Mouse (Mus musculus): ENCODE results near the gene Abcc8. TPM values are rescaled to one million over a fixed set of nuclear protein-coding genes. Genes with fewer than 3 reads are reported as not detected.

Gene Abcc8
- polyA plus RNA-seq, 1 experiment from 2014 or later = 0.77 TPM

GRCm38 (mm10) chr7:46147417-46147816, 32.4 kb downstream of the Abcc8 start:
- no peak for ATAC-seq (ENCODE audit: insufficient number of reproducible peaks, low FRiP score, low TSS enrichment, low read depth)
- WGBS = 87% methylated on average over 7 of the region's 7 CpGs

GRCm38 (mm10) chr7:46146675-46147308, 33.0 kb downstream of the Abcc8 start:
- DNase-seq (ENCODE audit: low spot score) (no peak), ATAC-seq (ENCODE audit: insufficient number of reproducible peaks, low FRiP score, low TSS enrichment, low read depth) (no peak)
- no peaks in the 10 kb centered on the region for H3K27me3 ChIP-seq (ENCODE audit: control insufficient read depth, insufficient read depth, low read length)
- no peak overlapping the region for H3K9ac ChIP-seq (ENCODE audit: low read length)
- H3K27ac ChIP-seq (replicated peaks; ENCODE audit: low read depth, low read length) = no peak overlapping the region
- H3K36me3 ChIP-seq (ENCODE audit: control insufficient read depth, insufficient read depth, low read length) = no peaks in the 10 kb centered on the region
- H3K4me1 ChIP-seq (ENCODE audit: control insufficient read depth, insufficient read depth, low read length) = no peaks in the 10 kb centered on the region
- WGBS = 93% methylated on average over 7 of the region's 7 CpGs
- no peak overlapping the region for H3K4me2 ChIP-seq (ENCODE audit: low read depth, severe bottlenecking)
- no peaks in the 10 kb centered on the region for H3K9me3 ChIP-seq (ENCODE audit: control insufficient read depth, low read length)
- H3K4me3 ChIP-seq (ENCODE audit: low read depth, low read length) = no peak overlapping the region

More at GRCm38 (mm10) chr7:46147417-46147816, 32.4 kb downstream of the Abcc8 start:
- Histone ChIP-seq H3K9me3 (ENCODE audit: control insufficient read depth, low read length) (no peaks in the 10 kb centered on the region), H3K27me3 (ENCODE audit: control insufficient read depth, insufficient read depth, low read length) (no peaks in the 10 kb centered on the region), H3K4me3 (ENCODE audit: low read depth, low read length) (no peak overlapping the region), H3K4me2 (ENCODE audit: low read depth, severe bottlenecking) (no peak overlapping the region), H3K9ac (ENCODE audit: low read length) (no peak overlapping the region), H3K36me3 (ENCODE audit: control insufficient read depth, insufficient read depth, low read length) (no peaks in the 10 kb centered on the region), H3K27ac (replicated peaks; ENCODE audit: low read depth, low read length) (no peak overlapping the region), H3K4me1 (ENCODE audit: control insufficient read depth, insufficient read depth, low read length) (no peaks in the 10 kb centered on the region)
- DNase-seq (ENCODE audit: low spot score) = no peak

- H3K36me3 ChIP-seq (ENCODE audit: control insufficient read depth, insufficient read depth, low read length) = no peaks in the 10 kb centered on the region
- no peak overlapping the region for H3K4me2 ChIP-seq (ENCODE audit: low read depth, severe bottlenecking)
- 76% methylated on average over 8 of the region's 8 CpGs for WGBS
- no peaks in the 10 kb centered on the region for H3K27me3 ChIP-seq (ENCODE audit: control insufficient read depth, insufficient read depth, low read length)
- DNase-seq (ENCODE audit: low spot score) = no peak
- no peak for ATAC-seq (ENCODE audit: insufficient number of reproducible peaks, low FRiP score, low TSS enrichment, low read depth)
- H3K27ac ChIP-seq (replicated peaks; ENCODE audit: low read depth, low read length) = no peak overlapping the region
- H3K4me3 ChIP-seq (ENCODE audit: low read depth, low read length) = no peak overlapping the region
- no peaks in the 10 kb centered on the region for H3K4me1 ChIP-seq (ENCODE audit: control insufficient read depth, insufficient read depth, low read length)
- H3K9ac ChIP-seq (ENCODE audit: low read length) = no peak overlapping the region
- no peaks in the 10 kb centered on the region for H3K9me3 ChIP-seq (ENCODE audit: control insufficient read depth, low read length)
Measured at GRCm38 (mm10) chr7:46144061-46144460, 35.8 kb downstream of the Abcc8 start.

GRCm38 (mm10) chr7:46138329-46138930, 41.4 kb downstream of the Abcc8 start:
- 20% methylated on average over 7 of the region's 7 CpGs for WGBS
- peak; percentile 42 for DNase-seq (ENCODE audit: low spot score)
- H3K4me1 ChIP-seq (ENCODE audit: control insufficient read depth, insufficient read depth, low read length) = no peaks in the 10 kb centered on the region
- no peak overlapping the region for H3K27ac ChIP-seq (replicated peaks; ENCODE audit: low read depth, low read length)
- H3K27me3 ChIP-seq (ENCODE audit: control insufficient read depth, insufficient read depth, low read length) = no peaks in the 10 kb centered on the region
- peak; percentile 78; the same call in 1 of the 2 replicates for ATAC-seq (ENCODE audit: insufficient number of reproducible peaks, low FRiP score, low TSS enrichment, low read depth)
- H3K4me3 ChIP-seq (ENCODE audit: low read depth, low read length) = no peak overlapping the region
- no peaks in the 10 kb centered on the region for H3K9me3 ChIP-seq (ENCODE audit: control insufficient read depth, low read length)
- H3K36me3 ChIP-seq (ENCODE audit: control insufficient read depth, insufficient read depth, low read length) = no peaks in the 10 kb centered on the region
- no peak overlapping the region for H3K4me2 ChIP-seq (ENCODE audit: low read depth, severe bottlenecking)
- H3K9ac ChIP-seq (ENCODE audit: low read length) = no peak overlapping the region

- no peak for ATAC-seq (ENCODE audit: insufficient number of reproducible peaks, low FRiP score, low TSS enrichment, low read depth)
- Histone ChIP-seq H3K9ac (ENCODE audit: low read length) (no peak overlapping the region), H3K27me3 (ENCODE audit: control insufficient read depth, insufficient read depth, low read length) (no peaks in the 10 kb centered on the region), H3K9me3 (ENCODE audit: control insufficient read depth, low read length) (no peaks in the 10 kb centered on the region), H3K36me3 (ENCODE audit: control insufficient read depth, insufficient read depth, low read length) (no peaks in the 10 kb centered on the region), H3K27ac (replicated peaks; ENCODE audit: low read depth, low read length) (0 out of 2 replicates have a peak overlapping the region, but pooled peaks have one; percentile 21), H3K4me1 (ENCODE audit: control insufficient read depth, insufficient read depth, low read length) (no peaks in the 10 kb centered on the region), H3K4me3 (ENCODE audit: low read depth, low read length) (no peak overlapping the region), H3K4me2 (ENCODE audit: low read depth, severe bottlenecking) (no peak overlapping the region)
- no peak for DNase-seq (ENCODE audit: low spot score)
- 18% methylated on average over 7 of the region's 7 CpGs for WGBS
Measured at GRCm38 (mm10) chr7:46133858-46134257, 46.0 kb downstream of the Abcc8 start.

GRCm38 (mm10) chr7:46132229-46132628, 47.6 kb downstream of the Abcc8 start:
- no peak overlapping the region for H3K27ac ChIP-seq (replicated peaks; ENCODE audit: low read depth, low read length)
- H3K4me2 ChIP-seq (ENCODE audit: low read depth, severe bottlenecking) = no peak overlapping the region
- no peak overlapping the region for H3K9ac ChIP-seq (ENCODE audit: low read length)
- H3K9me3 ChIP-seq (ENCODE audit: control insufficient read depth, low read length) = no peaks in the 10 kb centered on the region
- 87% methylated on average over 12 of the region's 12 CpGs for WGBS
- no peaks in the 10 kb centered on the region for H3K4me1 ChIP-seq (ENCODE audit: control insufficient read depth, insufficient read depth, low read length)
- no peak for ATAC-seq (ENCODE audit: insufficient number of reproducible peaks, low FRiP score, low TSS enrichment, low read depth)
- DNase-seq (ENCODE audit: low spot score) = no peak
- no peaks in the 10 kb centered on the region for H3K27me3 ChIP-seq (ENCODE audit: control insufficient read depth, insufficient read depth, low read length)
- H3K4me3 ChIP-seq (ENCODE audit: low read depth, low read length) = no peak overlapping the region
- no peaks in the 10 kb centered on the region for H3K36me3 ChIP-seq (ENCODE audit: control insufficient read depth, insufficient read depth, low read length)

GRCm38 (mm10) chr7:46131806-46132205, 48.0 kb downstream of the Abcc8 start:
- Histone ChIP-seq H3K4me2 (ENCODE audit: low read depth, severe bottlenecking) (no peak overlapping the region), H3K27me3 (ENCODE audit: control insufficient read depth, insufficient read depth, low read length) (no peaks in the 10 kb centered on the region), H3K9ac (ENCODE audit: low read length) (no peak overlapping the region), H3K4me1 (ENCODE audit: control insufficient read depth, insufficient read depth, low read length) (no peaks in the 10 kb centered on the region), H3K36me3 (ENCODE audit: control insufficient read depth, insufficient read depth, low read length) (no peaks in the 10 kb centered on the region), H3K27ac (replicated peaks; ENCODE audit: low read depth, low read length) (no peak overlapping the region), H3K4me3 (ENCODE audit: low read depth, low read length) (no peak overlapping the region), H3K9me3 (ENCODE audit: control insufficient read depth, low read length) (no peaks in the 10 kb centered on the region)
- ATAC-seq (ENCODE audit: insufficient number of reproducible peaks, low FRiP score, low TSS enrichment, low read depth) = no peak
- 74% methylated on average over 8 of the region's 8 CpGs for WGBS
- DNase-seq (ENCODE audit: low spot score) = no peak

- no peaks in the 10 kb centered on the region for H3K27me3 ChIP-seq (ENCODE audit: control insufficient read depth, insufficient read depth, low read length)
- no peaks in the 10 kb centered on the region for H3K9me3 ChIP-seq (ENCODE audit: control insufficient read depth, low read length)
- H3K4me3 ChIP-seq (ENCODE audit: low read depth, low read length) = no peak overlapping the region
- no peaks in the 10 kb centered on the region for H3K36me3 ChIP-seq (ENCODE audit: control insufficient read depth, insufficient read depth, low read length)
- 30% methylated on average over 3 of the region's 3 CpGs for WGBS
- no peak for ATAC-seq (ENCODE audit: insufficient number of reproducible peaks, low FRiP score, low TSS enrichment, low read depth)
- no peak overlapping the region for H3K27ac ChIP-seq (replicated peaks; ENCODE audit: low read depth, low read length)
- no peak for DNase-seq (ENCODE audit: low spot score)
- no peak overlapping the region for H3K9ac ChIP-seq (ENCODE audit: low read length)
- H3K4me2 ChIP-seq (ENCODE audit: low read depth, severe bottlenecking) = no peak overlapping the region
- H3K4me1 ChIP-seq (ENCODE audit: control insufficient read depth, insufficient read depth, low read length) = no peaks in the 10 kb centered on the region
Measured at GRCm38 (mm10) chr7:46131266-46131665, 48.6 kb downstream of the Abcc8 start.

All from limb, embryonic 11.5 days (tissue).